Mouse (Mus musculus): Measurements from ENCODE around the gene Myd88.

- TF ChIP-seq CTCF (IDR thresholded peaks at IDR 0.05; ENCODE audit: borderline replicate concordance, insufficient read depth, low read length) (no peak), POLR2A (IDR thresholded peaks at IDR 0.05; ENCODE audit: low read depth, low read length) (no peak)
Measured at GRCm38 (mm10) chr9:119378231-119378630, 37.0 kb upstream of the Myd88 start.
